Mouse (Mus musculus) layer of hippocampus, postnatal 14 days (tissue): ENCODE measurements around the gene Med26. TPM values are rescaled to one million over a fixed set of nuclear protein-coding genes. Genes with fewer than 3 reads are reported as not detected.

Experiments used
- DNase-seq, 2 experiments: peaks; one replicate each; pipeline ENCODE4 v3.0.0; 2021 to 2022; ENCODE audit warnings: low spot score in 2 of 2, mixed read lengths in 1 of 2
- long read RNA-seq, 2 experiments: library from polyadenylated mRNA; stranded (forward); transcript quantifications; one replicate each; pipeline ENCODE4 v2.0.0; 2021
- total RNA-seq, 2 experiments: library from RNA; stranded (reverse); gene quantifications; 2 replicates each; pipeline ENCODE4 v1.2.3; 2021

The Med26 gene
- total RNA-seq, result 1 to 10 TPM; 9.5 TPM
- long read RNA-seq, experiment 1, partial matches to known transcripts, result 0 of 8 reads
- long read RNA-seq, experiment 1, other reads (novel, unspliced or antisense), result 5 of 8 reads
- long read RNA-seq, experiment 2, partial matches to known transcripts, result 0 of 7 reads
- long read RNA-seq, experiment 2, other reads (novel, unspliced or antisense), result 3 of 7 reads

DNA sequence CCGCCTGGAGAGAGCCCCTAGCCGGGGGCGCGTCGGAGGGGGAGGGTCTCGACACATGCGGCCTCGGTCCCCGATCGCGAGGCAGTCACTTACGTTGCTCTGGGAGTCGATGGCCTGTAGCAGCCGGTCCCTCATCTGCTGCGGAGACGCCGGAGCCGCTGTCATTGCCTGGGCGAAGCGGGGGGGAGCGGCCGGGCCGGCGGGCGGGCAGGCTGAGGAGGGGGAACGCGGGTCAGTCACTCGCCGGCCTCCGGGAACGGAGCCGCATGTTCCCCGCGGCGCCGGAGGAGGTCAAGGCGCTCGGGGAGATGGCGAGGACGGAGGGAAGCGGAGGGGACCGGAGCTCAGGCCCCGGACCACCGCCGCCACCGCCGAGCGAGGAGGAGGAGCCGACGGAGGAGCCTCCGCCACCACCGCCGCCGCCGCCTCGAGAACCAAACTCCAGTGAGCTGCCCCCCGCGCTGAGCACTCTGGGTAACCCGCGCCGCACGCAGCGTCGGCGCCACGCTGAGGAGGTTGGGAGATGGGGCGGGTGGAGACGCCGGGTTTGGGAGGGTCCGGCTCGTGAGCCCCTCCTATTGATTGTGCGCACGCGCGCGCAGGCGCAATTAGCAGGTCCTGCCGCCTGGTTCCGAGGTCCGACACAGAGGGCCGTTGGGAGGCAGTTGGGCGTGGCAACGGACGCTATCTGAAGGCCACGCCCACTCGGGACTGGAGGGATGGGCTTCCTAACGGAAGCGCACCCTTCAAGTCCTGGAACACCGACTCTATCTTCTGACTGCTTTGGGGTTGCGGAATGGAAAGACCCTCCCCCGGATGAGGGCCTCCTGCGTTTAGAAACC is at the start of gene Med26:
Med26 (minus strand) TSS at position 469 of the 842 bp plus-strand sequence.
- peak; percentile 96 to 99 for DNase-seq

DNA sequence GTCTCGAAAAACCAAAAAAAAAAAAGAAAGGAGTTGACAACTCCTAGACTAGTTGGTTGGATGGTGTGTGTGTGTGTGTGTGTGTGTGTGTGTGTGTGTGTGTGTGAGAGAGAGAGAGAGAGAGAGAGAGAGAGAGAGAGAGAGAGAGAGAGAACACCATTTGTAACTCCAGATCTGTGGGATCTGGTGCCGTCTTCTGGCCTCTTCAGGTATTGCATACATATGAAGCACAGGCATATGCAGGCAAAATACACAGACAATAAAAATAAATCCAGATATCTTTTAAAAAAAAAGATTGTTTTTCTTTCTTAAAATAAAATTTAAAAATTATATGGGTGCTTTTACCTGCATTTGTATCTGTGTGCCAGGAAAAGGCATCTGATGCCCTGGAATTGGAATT is 42.1 kb upstream of the Med26 start:
- DNase-seq, result peak in 1 of 2 experiments; percentile 58

DNA sequence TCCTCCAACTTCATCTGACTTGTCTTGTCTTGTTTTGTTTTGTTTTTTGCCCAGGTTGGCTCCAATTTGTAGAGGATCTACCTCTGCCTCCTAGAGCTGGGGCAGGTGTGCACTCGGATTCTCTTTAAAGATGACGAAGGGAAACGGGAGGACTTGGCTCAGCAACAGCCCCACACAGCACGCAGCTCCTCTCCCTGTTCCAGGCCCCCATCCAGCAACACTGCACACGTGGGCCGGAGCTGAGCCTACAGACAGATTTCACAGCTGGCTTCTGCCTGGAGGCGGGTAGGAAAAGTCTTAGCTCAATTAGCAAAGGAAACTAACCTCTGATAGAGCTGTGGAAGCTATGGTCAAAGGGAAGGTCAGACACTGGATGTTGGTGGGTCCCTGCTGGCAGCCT is 41.2 kb upstream of the Med26 start:
- peak; percentile 35 to 65 for DNase-seq

DNA sequence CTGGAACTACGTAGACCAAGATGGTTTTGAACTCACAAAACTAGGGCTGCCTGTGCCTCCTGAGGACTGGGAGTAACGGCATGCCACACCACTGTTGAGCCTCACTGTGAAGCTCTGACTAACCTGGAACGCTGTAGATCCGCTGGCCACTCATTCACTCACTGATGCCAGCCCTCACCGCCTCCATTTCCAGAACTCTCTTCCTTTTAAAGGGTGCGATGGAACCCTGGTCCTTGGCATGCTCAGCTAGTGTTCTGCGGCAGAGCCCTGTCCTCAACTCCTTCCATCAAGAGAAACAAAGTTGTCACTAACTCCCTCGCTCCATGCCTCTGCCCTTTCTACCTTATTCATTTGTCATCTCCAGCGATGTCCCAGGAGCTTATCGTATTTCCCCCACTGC is 40.8 kb upstream of the Med26 start:
- DNase-seq, result no peak

DNA sequence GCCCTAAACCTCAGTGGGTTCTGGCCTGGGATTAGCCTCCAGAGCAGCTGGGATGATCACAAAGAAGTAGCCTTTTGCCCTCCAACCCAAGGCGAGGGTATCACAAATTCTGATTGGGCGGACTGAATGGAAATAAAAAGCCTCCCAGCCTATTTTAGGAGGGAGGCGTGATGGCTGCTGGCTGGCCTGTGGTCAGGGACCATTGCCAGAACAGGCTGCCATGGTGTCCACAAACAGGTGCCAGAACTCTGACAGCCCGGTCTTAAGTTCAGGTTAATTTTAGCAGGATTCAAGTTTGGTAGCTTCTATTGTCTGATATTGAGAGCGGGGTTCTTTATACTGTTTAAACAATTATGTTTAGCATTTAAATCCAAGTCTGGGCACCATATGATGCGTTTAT is 39.7 kb upstream of the Med26 start:
- DNase-seq, result no peak

DNA sequence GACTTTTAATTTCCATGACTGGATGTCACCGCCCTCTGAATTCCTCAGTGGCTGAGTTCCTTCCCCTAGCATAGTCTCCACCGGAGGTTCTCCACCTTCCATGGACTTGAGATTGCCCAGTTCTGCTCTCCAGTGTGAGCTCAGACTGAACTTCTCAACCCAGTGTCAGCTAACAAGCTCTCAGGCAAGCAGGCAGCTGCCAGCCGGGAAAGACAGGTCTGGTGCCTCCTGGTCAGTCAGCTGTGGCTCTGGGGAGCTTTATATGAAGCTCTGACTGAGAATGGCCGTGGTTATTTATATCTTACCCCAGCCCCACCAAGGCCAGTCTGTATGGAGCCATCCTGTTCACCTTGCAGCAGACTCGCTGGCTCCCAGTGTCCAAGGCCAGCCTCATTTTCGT is 36.3 kb upstream of the Med26 start:
- DNase-seq, result no peak

DNA sequence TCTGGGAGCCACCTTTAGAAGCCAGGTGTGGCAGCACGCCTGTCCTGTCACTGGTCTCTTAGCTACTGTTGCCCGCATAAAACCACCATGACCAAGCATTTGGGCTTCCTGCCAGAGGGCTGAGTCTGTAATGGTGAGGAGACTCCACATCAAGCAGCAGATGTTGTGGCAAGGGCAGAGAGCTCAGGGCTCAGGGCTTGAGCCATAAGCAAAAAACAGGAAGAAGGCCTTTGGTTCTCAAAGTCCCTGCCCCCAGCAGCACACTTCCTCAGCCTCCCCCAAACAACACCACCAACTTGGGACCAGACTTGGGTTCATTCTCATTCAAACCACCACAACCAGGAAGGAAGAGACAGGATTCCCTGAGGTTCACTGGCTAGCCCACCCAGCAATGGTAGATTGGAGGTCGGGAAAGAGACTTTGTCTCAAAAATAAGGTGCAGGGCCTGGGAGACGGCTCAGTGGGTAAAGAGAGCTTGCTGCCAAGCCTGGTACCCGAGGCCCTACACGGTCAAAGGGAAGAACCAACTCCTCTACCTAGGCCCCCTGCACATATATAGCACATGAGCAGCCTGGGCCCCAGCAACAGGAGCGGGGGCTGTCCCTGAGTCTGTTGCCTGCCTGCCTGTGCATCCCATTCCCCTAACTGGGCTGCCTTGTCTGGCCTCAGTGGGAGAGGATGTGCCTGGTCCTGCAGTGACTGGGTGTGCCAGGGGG is 35.1 kb upstream of the Med26 start:
- DNase-seq, result peak in 1 of 2 experiments; percentile 36

DNA sequence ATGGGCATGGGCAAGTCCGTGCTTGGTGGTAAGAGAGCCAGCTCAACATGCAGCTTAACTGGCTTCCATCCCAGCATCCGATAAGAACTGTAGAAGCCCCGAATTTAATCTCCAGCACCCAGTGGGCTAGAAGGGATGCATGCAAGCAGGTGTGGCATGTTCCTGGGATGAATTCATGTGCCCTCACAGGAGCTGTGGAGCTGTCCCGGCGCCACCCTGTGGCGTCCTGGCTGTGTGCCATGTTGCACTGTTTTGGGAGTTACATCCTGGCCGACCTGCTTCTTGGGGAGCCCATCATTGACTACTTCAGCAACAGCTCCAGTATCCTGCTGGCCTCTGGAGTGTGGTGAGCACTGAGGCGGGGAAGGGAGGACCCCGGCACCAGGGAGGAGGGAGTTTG is 31.3 kb upstream of the Med26 start:
- no peak for DNase-seq

DNA sequence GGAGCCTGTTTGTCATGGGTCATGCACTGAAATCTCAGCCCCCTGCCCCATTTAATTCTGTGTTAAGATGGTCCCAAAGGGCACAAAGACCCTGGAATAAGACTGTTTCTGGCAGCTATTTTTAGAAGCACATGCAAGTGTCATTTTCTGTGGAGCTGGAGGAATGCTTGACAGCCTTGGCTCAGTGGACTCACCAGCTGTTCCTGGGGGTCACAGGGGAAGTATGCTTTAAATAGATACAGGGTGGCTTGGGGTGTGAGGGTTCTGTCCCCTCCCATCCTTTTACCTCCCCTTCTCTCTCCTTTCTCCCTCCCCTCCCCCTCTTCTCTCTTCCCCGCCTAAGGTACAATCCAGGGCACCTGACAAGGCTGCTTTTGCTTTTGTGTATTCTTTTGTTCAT is 29.9 kb upstream of the Med26 start:
- no peak for DNase-seq

DNA sequence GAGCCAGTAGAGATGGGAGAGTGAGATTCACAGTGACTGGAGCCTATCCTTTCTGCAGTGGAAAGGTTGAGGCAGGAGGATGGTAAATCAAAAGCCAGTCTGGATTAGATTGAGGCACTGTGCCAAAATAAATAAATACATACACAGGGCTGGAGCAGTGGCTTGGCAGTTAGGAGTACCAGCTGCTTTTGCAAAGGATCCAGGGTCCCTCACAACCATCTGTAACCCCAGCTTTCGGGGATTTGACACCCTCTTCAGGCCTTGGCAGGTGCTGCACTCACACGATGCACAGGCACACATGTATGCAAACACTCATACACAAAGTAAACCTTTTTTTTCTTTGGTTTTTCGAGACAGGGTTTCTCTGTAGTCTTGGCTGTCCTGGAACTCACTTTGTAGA is 29.2 kb upstream of the Med26 start:
- no peak for DNase-seq

DNA sequence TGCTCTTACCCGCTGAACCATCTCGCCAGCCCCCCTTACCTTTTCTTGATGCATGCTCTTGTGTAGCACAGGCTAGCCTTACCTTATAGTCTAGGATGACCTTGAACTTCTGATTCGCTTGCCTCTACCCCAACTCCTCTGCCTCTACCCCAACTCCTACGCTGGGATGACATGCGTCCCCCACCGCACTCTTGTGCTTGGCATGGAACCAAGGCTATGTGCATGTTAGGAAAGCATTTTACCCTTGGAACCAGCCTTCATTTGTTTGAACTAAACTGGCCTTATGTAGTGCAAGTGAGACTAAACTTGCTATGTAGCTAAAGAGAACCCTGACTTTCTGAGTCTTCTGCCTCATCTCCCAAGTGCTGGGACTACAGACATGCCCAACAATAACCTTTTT is 27.8 kb upstream of the Med26 start:
- DNase-seq, result no peak

DNA sequence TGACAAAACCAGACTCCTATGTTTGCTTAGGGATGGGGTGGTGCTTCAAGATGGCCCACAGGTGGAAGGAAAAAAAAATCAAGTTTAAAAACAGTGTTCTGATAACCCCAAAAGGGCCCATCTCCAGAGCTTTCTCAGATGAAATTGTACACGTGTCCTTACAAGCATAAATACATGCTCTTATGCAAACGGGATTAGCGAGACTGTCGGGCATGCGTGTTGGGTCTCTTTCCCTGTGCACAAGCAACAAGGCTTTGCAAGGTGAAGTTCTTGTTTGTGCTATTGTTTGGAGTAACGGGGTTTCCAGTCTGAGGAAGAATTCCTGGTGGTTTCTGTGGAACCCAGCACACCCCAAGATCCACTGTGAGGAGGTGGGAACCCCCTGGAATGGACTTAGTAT is 25.4 kb upstream of the Med26 start:
- no peak for DNase-seq

DNA sequence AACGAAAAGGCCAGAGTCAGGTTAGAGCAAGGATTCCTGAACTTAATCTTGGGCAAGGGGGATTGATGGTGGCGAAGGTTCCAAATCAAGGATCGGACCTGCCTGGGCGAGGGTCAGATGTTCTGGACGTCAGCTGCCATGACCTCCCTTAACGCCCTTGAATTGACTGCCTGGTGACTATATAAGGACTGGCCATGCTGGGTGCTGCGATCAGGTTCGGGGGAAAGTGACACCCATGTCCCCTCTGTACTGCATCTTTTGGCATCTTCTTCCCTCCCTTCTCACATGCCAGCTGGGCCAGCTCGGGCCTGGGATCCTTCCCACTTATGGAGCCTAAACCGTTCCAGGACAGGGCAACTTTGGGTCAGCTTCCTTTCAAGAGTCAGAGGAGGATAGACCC is 24.4 kb upstream of the Med26 start:
- DNase-seq, result no peak

DNA sequence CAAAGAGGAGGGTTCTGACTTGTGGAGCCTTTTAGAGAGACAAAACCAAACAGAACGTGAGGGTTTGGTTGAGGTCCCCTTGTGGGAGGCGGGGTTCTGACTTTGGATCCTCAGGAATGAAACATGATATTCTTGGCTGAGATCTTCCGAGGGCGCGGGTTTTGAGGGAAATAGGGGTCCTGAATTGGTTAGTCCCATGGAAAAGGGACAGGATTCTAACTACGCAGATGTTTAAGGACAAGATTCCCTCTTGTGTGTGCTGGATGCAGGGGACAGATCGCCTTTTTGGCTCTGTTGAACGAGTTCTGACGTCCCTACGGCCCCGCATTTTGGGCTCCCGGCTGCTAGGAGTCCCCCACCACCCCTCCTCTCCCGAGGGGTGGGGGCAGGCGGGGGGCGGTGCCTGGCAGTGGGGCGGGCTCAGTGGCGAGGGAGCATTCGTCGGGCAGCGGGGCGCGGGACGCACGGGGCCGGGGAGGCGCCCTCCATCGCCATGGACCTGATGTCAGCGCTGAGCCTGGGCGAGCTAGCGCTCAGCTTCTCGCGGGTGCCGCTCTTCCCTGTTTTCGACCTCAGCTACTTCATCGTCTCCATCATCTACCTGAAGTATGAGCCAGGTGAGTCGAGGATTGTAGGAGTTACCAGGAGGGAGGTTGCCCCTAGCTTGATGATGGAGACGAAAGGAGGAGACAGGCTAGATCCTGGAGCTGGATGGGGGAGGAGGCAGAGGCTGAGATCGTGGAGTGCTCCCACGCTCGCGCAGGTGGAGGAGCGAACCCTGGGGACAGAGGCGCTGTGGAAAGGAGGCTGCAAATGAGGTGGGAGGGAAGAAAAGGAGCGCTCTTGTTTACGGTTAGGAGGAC is 23.8 kb upstream of the Med26 start, which contains the start of gene Tmem38a:
Tmem38a (plus strand) TSS at position 445 of the 863 bp plus-strand sequence.
- peak; percentile 74 to 82 for DNase-seq

DNA sequence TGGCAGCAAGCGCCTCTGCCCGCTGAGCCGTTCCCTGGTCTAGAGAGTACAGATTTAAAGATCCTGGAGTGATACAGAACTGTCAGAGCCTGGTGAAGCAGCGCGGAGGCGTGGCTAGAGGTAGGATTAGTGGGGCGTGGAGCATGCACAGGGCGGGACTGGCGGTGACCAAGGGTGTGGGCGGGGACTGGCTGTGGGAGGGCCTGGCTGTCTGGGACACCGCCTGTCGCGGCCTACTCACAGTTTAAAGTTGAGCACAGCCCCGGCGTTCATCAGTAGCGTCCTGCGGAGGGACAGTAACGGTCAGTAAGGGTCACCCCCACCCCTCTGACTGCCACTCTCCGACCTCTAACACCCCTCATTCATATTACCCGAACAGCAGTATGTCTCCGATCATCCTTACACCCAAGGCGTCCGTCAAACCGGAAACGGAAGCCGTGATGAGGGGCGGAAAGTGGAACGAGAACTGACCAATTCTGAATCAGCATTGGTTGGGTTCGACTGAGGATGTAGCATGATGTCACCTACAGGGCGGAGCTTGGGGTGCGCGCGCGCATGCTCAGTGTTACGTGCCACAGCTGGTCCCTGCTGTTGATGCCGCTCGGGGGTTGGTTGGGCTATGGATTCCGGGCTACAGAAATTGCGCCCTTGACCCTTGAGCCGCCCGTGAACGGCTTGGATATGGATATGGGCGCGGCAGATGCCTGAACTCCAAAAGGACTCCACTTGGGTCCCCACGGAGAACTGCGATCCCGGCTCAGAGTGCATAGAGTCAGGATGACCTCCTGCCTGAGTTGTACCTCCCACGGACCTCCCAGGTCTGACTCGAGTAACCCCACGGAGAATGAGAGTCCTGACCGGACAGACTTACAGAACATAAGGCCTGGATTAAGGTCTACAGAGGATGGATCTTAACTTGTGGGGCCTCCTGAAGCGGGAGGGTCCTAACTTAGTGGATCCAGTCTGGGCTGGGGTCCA is 22.9 kb upstream of the Med26 start, which contains the start of gene Smim7:
Smim7 (minus strand) TSS at position 456 of the 978 bp plus-strand sequence.
- peak; percentile 97 to 99 for DNase-seq

DNA sequence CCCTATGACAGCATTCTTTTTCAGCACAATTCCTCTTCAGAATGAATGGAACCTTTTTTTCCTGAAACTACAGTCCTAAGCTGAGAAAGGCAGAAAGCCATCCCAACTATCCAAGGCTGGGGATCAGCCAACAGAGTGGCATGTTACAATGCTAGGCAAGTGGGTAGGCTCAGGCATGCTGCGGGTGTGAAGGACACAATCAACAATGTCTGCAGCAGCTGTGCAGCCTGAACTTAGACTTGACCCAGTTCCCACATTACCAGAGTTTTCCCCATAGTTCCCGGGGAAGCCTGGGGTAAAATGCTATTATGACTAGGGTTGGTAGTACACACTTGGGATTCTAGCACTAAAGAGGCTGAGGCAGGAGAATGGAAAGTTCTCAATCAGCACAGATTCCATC is 17.9 kb upstream of the Med26 start:
- no peak for DNase-seq

DNA sequence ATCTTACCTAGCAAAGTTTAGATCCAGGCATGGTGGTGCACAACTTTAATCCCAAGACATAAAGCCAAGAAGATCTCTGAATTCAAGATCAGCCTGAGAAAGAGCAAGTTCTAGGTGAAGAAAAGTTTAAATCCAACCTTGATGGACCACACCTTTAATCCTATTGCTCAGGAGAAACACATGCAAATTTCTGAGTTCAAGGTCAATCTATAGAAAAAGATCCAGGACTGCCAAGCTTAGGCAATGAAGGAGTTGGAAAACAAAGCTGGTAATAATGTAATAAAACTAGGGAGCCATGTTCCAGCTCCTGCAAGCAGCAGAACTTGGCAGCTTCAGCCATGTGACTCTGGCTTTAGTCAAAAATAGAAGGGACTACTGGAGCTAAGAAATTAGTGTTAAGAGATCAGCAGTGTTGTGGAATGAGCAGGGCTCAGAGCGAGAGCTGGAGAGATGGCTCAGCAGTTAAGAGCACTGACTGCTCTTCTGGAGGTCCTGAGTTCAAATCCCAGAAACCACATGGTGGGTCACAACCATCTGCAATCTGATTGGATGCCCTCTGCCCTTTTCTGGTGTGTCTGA is 13.1 kb upstream of the Med26 start:
- DNase-seq, result no peak

DNA sequence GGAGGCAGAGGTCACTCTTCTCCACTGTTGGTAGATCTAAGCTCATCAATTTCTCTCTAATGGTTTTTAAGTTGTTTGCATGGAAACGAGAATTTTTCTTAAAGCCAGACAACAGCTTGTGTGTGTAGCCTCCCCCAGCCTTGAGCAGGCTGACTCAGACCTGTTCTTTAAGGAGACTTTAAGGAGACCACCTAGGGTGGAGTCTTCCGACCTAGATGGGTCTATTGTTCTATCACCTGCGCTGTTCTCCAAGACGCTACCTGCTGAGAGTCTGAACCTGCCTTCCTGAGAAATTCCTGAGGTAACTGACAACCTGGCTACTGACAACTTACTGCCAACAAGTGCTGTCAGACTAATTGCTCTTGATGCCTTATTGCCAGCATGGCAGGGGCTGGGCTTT is 7.7 kb upstream of the Med26 start:
- no peak for DNase-seq

DNA sequence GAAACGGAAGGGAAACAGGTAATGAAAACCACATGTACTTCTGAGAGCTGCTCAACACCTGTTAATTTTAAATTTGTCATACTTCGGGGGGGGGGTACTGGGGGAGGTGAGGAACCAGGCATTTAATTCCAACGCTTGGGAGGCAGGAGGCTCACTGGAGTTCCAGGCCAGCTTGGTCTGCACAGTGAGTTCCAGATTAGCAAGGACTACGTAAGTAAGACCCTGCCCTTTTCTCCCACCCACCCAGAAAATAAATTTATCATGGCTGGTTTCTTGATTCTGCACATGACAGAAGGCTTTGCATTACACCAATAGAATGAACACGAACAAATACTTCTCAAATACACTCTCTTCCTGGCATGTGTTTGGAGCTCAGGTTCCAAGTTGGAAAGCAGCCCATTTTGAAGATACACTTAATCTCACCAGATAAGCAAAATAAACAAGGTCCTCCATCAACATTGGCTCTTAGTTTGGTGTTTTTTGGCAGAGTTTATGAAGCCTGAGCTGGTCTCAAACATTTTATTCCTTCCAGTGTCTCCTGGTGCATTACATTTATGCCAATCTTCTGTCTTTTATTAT is 1.3 kb upstream of the Med26 start:
- peak in 1 of 2 experiments; percentile 31 for DNase-seq
